In genomic region chr7:28383606-28384005, GRCm38 (mm10) we compare ENCODE assay signal across 8 mouse cellular contexts. TPM values are rescaled to one million over a fixed set of nuclear protein-coding genes. Genes with fewer than 3 reads are reported as not detected.
DNase-seq lines count a peak whose midpoint lies in the region; ATAC-seq and TF ChIP-seq lines count a peak whose summit lies in the region.

No protein-coding gene starts in this region.

- ATAC-seq in heart, postnatal 0 days (ENCODE audit: insufficient read depth, low read depth) = no peak
- ATAC-seq in limb, embryonic 12.5 days (ENCODE audit: insufficient number of reproducible peaks, insufficient read depth, low FRiP score, low TSS enrichment, low read depth) = no peak

- no peaks in the 10 kb centered on the region for H3K9me3 ChIP-seq in heart, postnatal 0 days (replicated peaks; ENCODE audit: control insufficient read depth, low read length)
- no peaks in the 10 kb centered on the region for H3K9me3 ChIP-seq in limb, embryonic 12.5 days

- WGBS in heart, postnatal 0 days = 63% methylated on average over 4 of the region's 4 CpGs
- 50% methylated on average over 4 of the region's 4 CpGs for WGBS in thymus, adult 2 months
- WGBS in limb, embryonic 12.5 days = 83% methylated on average over 4 of the region's 4 CpGs

- peak overlapping the region; percentile 100 for H3K27ac ChIP-seq in heart, postnatal 0 days (ENCODE audit: low read depth)
- peak overlapping the region; percentile 98 for H3K27ac ChIP-seq in thymus, adult 2 months (ENCODE audit: control insufficient read depth, insufficient read depth, low read length)
- H3K27ac ChIP-seq in limb, embryonic 12.5 days = peak overlapping the region; percentile 99; the same call in 1 of the 2 replicates

- no peak for TF ChIP-seq CTCF in heart, postnatal 0 days (IDR thresholded peaks at IDR 0.05; ENCODE audit: low read depth)
- TF ChIP-seq CTCF in thymus, adult 2 months (IDR thresholded peaks at IDR 0.05; ENCODE audit: borderline replicate concordance, control insufficient read depth, extremely low read depth, insufficient read depth, low read length, poor library complexity) = no peak

- TF ChIP-seq POLR2A in thymus, adult 2 months (IDR thresholded peaks at IDR 0.05; ENCODE audit: control insufficient read depth, extremely low read depth, insufficient read depth, low read length, poor library complexity) = no peak

- H3K4me1 ChIP-seq in heart, postnatal 0 days (ENCODE audit: control insufficient read depth, insufficient read depth) = peaks cover 39% of the 10 kb centered on the region
- H3K4me1 ChIP-seq in thymus, adult 2 months (replicated peaks; ENCODE audit: control insufficient read depth, insufficient read depth, low read length) = peaks cover 63% of the 10 kb centered on the region
- H3K4me1 ChIP-seq in limb, embryonic 12.5 days (replicated peaks) = peaks cover 46% of the 10 kb centered on the region

- H3K4me2 ChIP-seq in heart, postnatal 0 days (ENCODE audit: low read depth, low read length) = no peak overlapping the region; the same call in 1 of the 2 replicates
- H3K4me2 ChIP-seq in limb, embryonic 12.5 days = no peak overlapping the region

- DNase-seq in heart, postnatal 0 days (ENCODE audit: low spot score) = no peak
- no peak for DNase-seq in heart, adult 8-10 months (ENCODE audit: low spot score)
- DNase-seq in thymus, adult 2 months = no peak
- no peak for DNase-seq in thymus, postnatal 36 days
- no peak for DNase-seq in urinary bladder, adult 18-20 months (ENCODE audit: low spot score in 2 of 2)
- no peak for DNase-seq in gastrocnemius, postnatal 4 days (ENCODE audit: low spot score in 2 of 2)
- DNase-seq in cerebellum, adult 9-10 months = no peak

- H3K36me3 ChIP-seq in heart, postnatal 0 days (replicated peaks; ENCODE audit: control insufficient read depth, insufficient read depth, low read length) = peaks cover 21% of the 10 kb centered on the region
- H3K36me3 ChIP-seq in thymus, adult 2 months (ENCODE audit: control insufficient read depth, insufficient read depth, low read length) = no peaks in the 10 kb centered on the region
- H3K36me3 ChIP-seq in limb, embryonic 12.5 days = peaks cover 29% of the 10 kb centered on the region

- H3K27me3 ChIP-seq in heart, postnatal 0 days (ENCODE audit: control insufficient read depth, insufficient read depth, low read length) = no peaks in the 10 kb centered on the region
- no peaks in the 10 kb centered on the region for H3K27me3 ChIP-seq in thymus, adult 2 months (ENCODE audit: control insufficient read depth, insufficient read depth, low read length)
- no peaks in the 10 kb centered on the region for H3K27me3 ChIP-seq in limb, embryonic 12.5 days

- H3K9ac ChIP-seq in heart, postnatal 0 days (replicated peaks; ENCODE audit: low read depth, low read length) = no peak overlapping the region; the same call in 1 of the 2 replicates
- no peak overlapping the region for H3K9ac ChIP-seq in limb, embryonic 12.5 days (replicated peaks)

- no peak overlapping the region for H3K4me3 ChIP-seq in heart, postnatal 0 days (ENCODE audit: low read depth, low read length)
- H3K4me3 ChIP-seq in thymus, adult 2 months (ENCODE audit: control insufficient read depth, insufficient read depth, low read length) = no peak overlapping the region
- no peak overlapping the region for H3K4me3 ChIP-seq in limb, embryonic 12.5 days (replicated peaks)

- TF ChIP-seq EP300 in heart, postnatal 0 days (IDR thresholded peaks at IDR 0.05; ENCODE audit: low read depth) = no peak

RNA-seq across cellular contexts. Expression of gene Zfp36, which starts 3.6 kb away (rescaled TPM):
- 10.8 and 19.2 TPM in 2 replicates for total RNA-seq in heart, postnatal 0 days (2014; rRNA removed; ENCODE audit: low replicate concordance)
- 12.5 and 13.6 TPM in 2 replicates for polyA plus RNA-seq in heart, postnatal 0 days (2015; fragmentation: Nextera tagmentation; extraction: Ambion mirVana)
- 10 to 100 TPM; 12.2 to 40.6 (median 16.5) TPM for total RNA-seq in heart, adult 8-10 months (2022)
- 152 and 159 TPM in 2 replicates for polyA plus RNA-seq in thymus, adult 2 months (2012; rRNA removed)
- polyA plus RNA-seq in limb, embryonic 12.5 days (2016; fragmentation: Nextera tagmentation; extraction: Ambion mirVana) = 7.1 and 7.7 TPM in 2 replicates
- total RNA-seq in gastrocnemius, postnatal 4 days (2021) = 1 to 10 TPM; 8.5 to 9.9 TPM

RNA-seq across cellular contexts. Expression of gene Med29, which starts 8.9 kb away (rescaled TPM):
- 42.1 and 51.4 TPM in 2 replicates for total RNA-seq in heart, postnatal 0 days (2014; rRNA removed; ENCODE audit: low replicate concordance)
- 44.1 and 45.8 TPM in 2 replicates for polyA plus RNA-seq in heart, postnatal 0 days (2015; fragmentation: Nextera tagmentation; extraction: Ambion mirVana)
- total RNA-seq in heart, adult 8-10 months (2022) = 10 to 100 TPM; 19.5 to 24.0 (median 22.2) TPM
- polyA plus RNA-seq in thymus, adult 2 months (2012; rRNA removed) = 56.0 and 65.3 TPM in 2 replicates
- 45.4 and 51.6 TPM in 2 replicates for polyA plus RNA-seq in limb, embryonic 12.5 days (2016; fragmentation: Nextera tagmentation; extraction: Ambion mirVana)
- 10 to 100 TPM; 23.7 to 25.1 TPM for total RNA-seq in gastrocnemius, postnatal 4 days (2021)

RNA-seq across cellular contexts. Expression of gene Paf1, which starts 9.1 kb away (rescaled TPM):
- total RNA-seq in heart, postnatal 0 days (2014; rRNA removed; ENCODE audit: low replicate concordance) = 29.8 and 66.1 TPM in 2 replicates
- polyA plus RNA-seq in heart, postnatal 0 days (2015; fragmentation: Nextera tagmentation; extraction: Ambion mirVana) = 54.2 and 56.5 TPM in 2 replicates
- 10 to 100 TPM; 35.7 to 44.4 (median 39.1) TPM for total RNA-seq in heart, adult 8-10 months (2022)
- 146 and 182 TPM in 2 replicates for polyA plus RNA-seq in thymus, adult 2 months (2012; rRNA removed)
- polyA plus RNA-seq in limb, embryonic 12.5 days (2016; fragmentation: Nextera tagmentation; extraction: Ambion mirVana) = 83.0 and 86.8 TPM in 2 replicates
- 10 to 100 TPM; 41.2 to 55.6 TPM for total RNA-seq in gastrocnemius, postnatal 4 days (2021)

RNA-seq across cellular contexts. Expression of gene Plekhg2, which starts 11.2 kb away (rescaled TPM):
- 23.5 and 41.7 TPM in 2 replicates for total RNA-seq in heart, postnatal 0 days (2014; rRNA removed; ENCODE audit: low replicate concordance)
- polyA plus RNA-seq in heart, postnatal 0 days (2015; fragmentation: Nextera tagmentation; extraction: Ambion mirVana) = 11.8 and 13.7 TPM in 2 replicates
- total RNA-seq in heart, adult 8-10 months (2022) = 10 to 100 TPM in 3 of 4 experiments, 1 to 10 TPM in 1; 8.9 to 13.2 (median 11.2) TPM
- 187 and 211 TPM in 2 replicates for polyA plus RNA-seq in thymus, adult 2 months (2012; rRNA removed)
- polyA plus RNA-seq in limb, embryonic 12.5 days (2016; fragmentation: Nextera tagmentation; extraction: Ambion mirVana) = 96.9 and 106 TPM in 2 replicates
- total RNA-seq in gastrocnemius, postnatal 4 days (2021) = 10 to 100 TPM; 41.9 to 42.8 TPM

RNA-seq across cellular contexts. Expression of gene Rps16, which starts 33.2 kb away (rescaled TPM):
- total RNA-seq in heart, postnatal 0 days (2014; rRNA removed; ENCODE audit: low replicate concordance) = 145 and 161 TPM in 2 replicates
- 481 and 513 TPM in 2 replicates for polyA plus RNA-seq in heart, postnatal 0 days (2015; fragmentation: Nextera tagmentation; extraction: Ambion mirVana)
- total RNA-seq in heart, adult 8-10 months (2022) = 100 to 1,000 TPM; 472 to 574 (median 541) TPM
- polyA plus RNA-seq in thymus, adult 2 months (2012; rRNA removed) = 1,733 and 1,891 TPM in 2 replicates
- polyA plus RNA-seq in limb, embryonic 12.5 days (2016; fragmentation: Nextera tagmentation; extraction: Ambion mirVana) = 915 and 927 TPM in 2 replicates
- 1,000 to 10,000 TPM; 1,034 to 1,195 TPM for total RNA-seq in gastrocnemius, postnatal 4 days (2021)
